Mouse (Mus musculus): ENCODE measurements around the gene Med12. TPM values are rescaled to one million over a fixed set of nuclear protein-coding genes. Genes with fewer than 3 reads are reported as not detected.

The Med12 gene
- total RNA-seq (2014; rRNA removed): 50.0 and 64.9 TPM in 2 replicates
- polyA plus RNA-seq (2015; fragmentation: Nextera tagmentation; extraction: Ambion mirVana): 19.0 TPM in 2 replicates

GRCm38 (mm10) chrX:101273875-101274738, at the start of gene Med12:
Gene Med12 (plus strand): TSS chrX:101274030.
- no peak for TF ChIP-seq CTCF (IDR thresholded peaks at IDR 0.05; ENCODE audit: low read depth)
- peak within 1 kb of the TSS; percentile 73 for H3K27ac ChIP-seq
- peak within 1 kb of the TSS; percentile 62 for H3K9ac ChIP-seq (replicated peaks; ENCODE audit: low read length)
- 25% methylated on average over 54 of the region's 54 CpGs for WGBS
- no peaks in the 10 kb centered on the region for H3K27me3 ChIP-seq (ENCODE audit: insufficient read depth, low read length)
- no peaks in the 10 kb centered on the region for H3K36me3 ChIP-seq (ENCODE audit: insufficient read depth, low read length)
- H3K4me3 ChIP-seq (ENCODE audit: low read length): peak within 1 kb of the TSS; percentile 49
- DNase-seq (ENCODE audit: low spot score): peak; percentile 90
- peak within 1 kb of the TSS; percentile 59 for H3K4me2 ChIP-seq (ENCODE audit: low read depth, low read length)
- no peaks in the 10 kb centered on the region for H3K9me3 ChIP-seq (ENCODE audit: low read length)
- ATAC-seq: peak; percentile 98
- no peaks in the 10 kb centered on the region for H3K4me1 ChIP-seq (ENCODE audit: insufficient read depth, low read length)

- no peaks in the 10 kb centered on the region for H3K27me3 ChIP-seq (ENCODE audit: insufficient read depth, low read length)
- DNase-seq (ENCODE audit: low spot score) (no peak), ATAC-seq (no peak)
- H3K4me3 ChIP-seq (ENCODE audit: low read length): no peak overlapping the region
- no peak overlapping the region for H3K4me2 ChIP-seq (ENCODE audit: low read depth, low read length)
- no peaks in the 10 kb centered on the region for H3K9me3 ChIP-seq (ENCODE audit: low read length)
- H3K9ac ChIP-seq (replicated peaks; ENCODE audit: low read length): no peak overlapping the region
- no peaks in the 10 kb centered on the region for H3K36me3 ChIP-seq (ENCODE audit: insufficient read depth, low read length)
- TF ChIP-seq CTCF (IDR thresholded peaks at IDR 0.05; ENCODE audit: low read depth): no peak
- no peak overlapping the region for H3K27ac ChIP-seq
- no peaks in the 10 kb centered on the region for H3K4me1 ChIP-seq (ENCODE audit: insufficient read depth, low read length)
- 33% methylated on average over 1 of the region's 1 CpGs for WGBS
These were observed 28.8 kb upstream of the Med12 start for GRCm38 (mm10) chrX:101245011-101245410.

- 33% methylated on average over 47 of the region's 47 CpGs for WGBS
- ATAC-seq (peak; percentile 93), DNase-seq (ENCODE audit: low spot score) (peak; percentile 93)
- H3K9ac ChIP-seq (replicated peaks; ENCODE audit: low read length): peak within 1 kb of the TSS; percentile 40
- no peaks in the 10 kb centered on the region for H3K4me1 ChIP-seq (ENCODE audit: insufficient read depth, low read length)
- H3K27ac ChIP-seq: no peak within 1 kb of the TSS
- no peak for TF ChIP-seq CTCF (IDR thresholded peaks at IDR 0.05; ENCODE audit: low read depth)
- peak within 1 kb of the TSS; percentile 48 for H3K4me3 ChIP-seq (ENCODE audit: low read length)
- no peaks in the 10 kb centered on the region for H3K27me3 ChIP-seq (ENCODE audit: insufficient read depth, low read length)
- no peaks in the 10 kb centered on the region for H3K9me3 ChIP-seq (ENCODE audit: low read length)
- no peaks in the 10 kb centered on the region for H3K36me3 ChIP-seq (ENCODE audit: insufficient read depth, low read length)
- H3K4me2 ChIP-seq (ENCODE audit: low read depth, low read length): peak within 1 kb of the TSS; percentile 68
These were observed 19.7 kb upstream of the Med12 start, which contains the start of gene Foxo4 for GRCm38 (mm10) chrX:101253952-101254729. Gene Foxo4 (plus strand): TSS chrX:101254528.

GRCm38 (mm10) chrX:101254740-101255139, 19.1 kb upstream of the Med12 start:
- H3K4me3 ChIP-seq (ENCODE audit: low read length): peak overlapping the region; percentile 48
- TF ChIP-seq CTCF (IDR thresholded peaks at IDR 0.05; ENCODE audit: low read depth): no peak
- H3K9ac ChIP-seq (replicated peaks; ENCODE audit: low read length): peak overlapping the region; percentile 40
- DNase-seq (ENCODE audit: low spot score) (no peak), ATAC-seq (peak; percentile 27)
- H3K4me1 ChIP-seq (ENCODE audit: insufficient read depth, low read length): no peaks in the 10 kb centered on the region
- H3K27me3 ChIP-seq (ENCODE audit: insufficient read depth, low read length): no peaks in the 10 kb centered on the region
- no peaks in the 10 kb centered on the region for H3K9me3 ChIP-seq (ENCODE audit: low read length)
- WGBS: 32% methylated on average over 26 of the region's 26 CpGs
- peak overlapping the region; percentile 68 for H3K4me2 ChIP-seq (ENCODE audit: low read depth, low read length)
- no peaks in the 10 kb centered on the region for H3K36me3 ChIP-seq (ENCODE audit: insufficient read depth, low read length)
- H3K27ac ChIP-seq: no peak overlapping the region

GRCm38 (mm10) chrX:101256603-101257002, 17.2 kb upstream of the Med12 start:
- no peak overlapping the region for H3K27ac ChIP-seq
- peak; percentile 3 for DNase-seq (ENCODE audit: low spot score)
- ATAC-seq: no peak
- no peaks in the 10 kb centered on the region for H3K9me3 ChIP-seq (ENCODE audit: low read length)
- WGBS: 85% methylated on average over 13 of the region's 13 CpGs
- no peak; the same call in 1 of the 2 replicates for TF ChIP-seq CTCF (IDR thresholded peaks at IDR 0.05; ENCODE audit: low read depth)
- no peak overlapping the region for H3K9ac ChIP-seq (replicated peaks; ENCODE audit: low read length)
- no peaks in the 10 kb centered on the region for H3K4me1 ChIP-seq (ENCODE audit: insufficient read depth, low read length)
- H3K4me3 ChIP-seq (ENCODE audit: low read length): no peak overlapping the region
- no peaks in the 10 kb centered on the region for H3K27me3 ChIP-seq (ENCODE audit: insufficient read depth, low read length)
- no peaks in the 10 kb centered on the region for H3K36me3 ChIP-seq (ENCODE audit: insufficient read depth, low read length)
- no peak overlapping the region for H3K4me2 ChIP-seq (ENCODE audit: low read depth, low read length)

- WGBS: 35% methylated on average over 9 of the region's 13 CpGs
- H3K9ac ChIP-seq (replicated peaks; ENCODE audit: low read length): no peak overlapping the region
- ATAC-seq (peak; percentile 43; the same call in 1 of the 2 replicates), DNase-seq (ENCODE audit: low spot score) (peak; percentile 6)
- H3K9me3 ChIP-seq (ENCODE audit: low read length): no peaks in the 10 kb centered on the region
- H3K4me1 ChIP-seq (ENCODE audit: insufficient read depth, low read length): no peaks in the 10 kb centered on the region
- TF ChIP-seq CTCF (IDR thresholded peaks at IDR 0.05; ENCODE audit: low read depth): no peak
- no peaks in the 10 kb centered on the region for H3K36me3 ChIP-seq (ENCODE audit: insufficient read depth, low read length)
- no peak overlapping the region for H3K4me3 ChIP-seq (ENCODE audit: low read length)
- H3K27ac ChIP-seq: no peak overlapping the region
- H3K4me2 ChIP-seq (ENCODE audit: low read depth, low read length): no peak overlapping the region
- no peaks in the 10 kb centered on the region for H3K27me3 ChIP-seq (ENCODE audit: insufficient read depth, low read length)
These were observed 13.1 kb upstream of the Med12 start for GRCm38 (mm10) chrX:101260441-101261325.
